Mouse (Mus musculus) hindbrain, embryonic 13.5 days (tissue): ENCODE results near the gene Bola2. TPM values are rescaled to one million over a fixed set of nuclear protein-coding genes. Genes with fewer than 3 reads are reported as not detected.
"Not testable (repeated sequence)": the region's sequence is repeated elsewhere in the genome, so short reads cannot be mapped to it uniquely, and the experiment has no call there.

Experiments
- ATAC-seq: fragments of 200-750 bp; cut with Nextera tagmentation; 2 replicates; pipeline ENCODE4 v1.8.0; 2017; ENCODE audit warnings: moderate TSS enrichment; ENCODE audit not compliant: low FRiP score
- H3K27ac ChIP-seq: fragments of 300-500 bp; sonication (generic); 2 replicates; pipeline ENCODE4 v1.5.1; 2015; ENCODE audit warnings: inconsistent platforms, mild to moderate bottlenecking, moderate library complexity
- H3K27me3 ChIP-seq: fragments of 300-500 bp; sonication (generic); 2 replicates; pipeline ENCODE4 v1.6.1; 2015; ENCODE audit warnings: mild to moderate bottlenecking, inconsistent platforms
- H3K36me3 ChIP-seq: fragments of 300-500 bp; sonication (generic); 2 replicates; pipeline ENCODE4 v1.6.1; 2015; ENCODE audit warnings: mild to moderate bottlenecking, inconsistent platforms
- H3K4me1 ChIP-seq: fragments of 300-500 bp; sonication (generic); replicated peaks from 2 replicates; pipeline ENCODE4 v1.6.1; 2015; ENCODE audit warnings: inconsistent platforms
- H3K4me2 ChIP-seq: fragments of 300-500 bp; sonication (generic); 2 replicates; pipeline ENCODE4 v1.6.1; 2015; ENCODE audit warnings: inconsistent platforms, mild to moderate bottlenecking, moderate library complexity
- H3K4me3 ChIP-seq: fragments of 300-500 bp; sonication (generic); 2 replicates; pipeline ENCODE4 v1.5.1; 2015; ENCODE audit warnings: mild to moderate bottlenecking, inconsistent platforms
- H3K9ac ChIP-seq: fragments of 300-500 bp; sonication (generic); 2 replicates; pipeline ENCODE4 v1.6.1; 2015; ENCODE audit warnings: mild to moderate bottlenecking, inconsistent platforms
- H3K9me3 ChIP-seq: fragments of 300-500 bp; sonication (generic); 2 replicates; pipeline ENCODE4 v1.6.1; 2016; ENCODE audit warnings: inconsistent platforms
- WGBS: fragments of 180-500 bp; shearing (Covaris S2); methylation state at CpG from one replicate; pipeline ENCODE4 v1.1.7; 2015; 5-methylcytosine and 5-hydroxymethylcytosine counted together
- polyA plus RNA-seq: library from polyadenylated mRNA; unstranded; fragments of >200 nt; fragmentation: Nextera tagmentation; extraction: Ambion mirVana; gene quantifications from 2 replicates; pipeline ENCODE4 v1.2.1, GENCODE M21; 2015

Bola2 gene
- polyA plus RNA-seq, 1 experiment from 2014 or later: 149 TPM

- no peaks in the 10 kb centered on the region for H3K27me3 ChIP-seq
- H3K4me1 ChIP-seq: no peaks in the 10 kb centered on the region
- no peak overlapping the region for H3K4me3 ChIP-seq
- H3K4me2 ChIP-seq: no peak overlapping the region
- H3K36me3 ChIP-seq: no peaks in the 10 kb centered on the region
- 84% methylated on average over 3 of the region's 3 CpGs for WGBS
- ATAC-seq: no peak
- H3K9ac ChIP-seq: no peak overlapping the region
- H3K27ac ChIP-seq: no peak overlapping the region
- peaks cover 5% of the 10 kb centered on the region; the same call in 1 of the 2 replicates for H3K9me3 ChIP-seq
These were observed 29.9 kb downstream of the Bola2 start for GRCm38 (mm10) chr7:126725077-126725476.

GRCm38 (mm10) chr7:126725667-126726066 is 30.5 kb downstream of the Bola2 start:
- Histone ChIP-seq H3K36me3 (no peaks in the 10 kb centered on the region), H3K9me3 (peaks cover 5% of the 10 kb centered on the region; the same call in 1 of the 2 replicates), H3K27ac (no peak overlapping the region), H3K4me2 (no peak overlapping the region), H3K9ac (no peak overlapping the region), H3K4me1 (no peaks in the 10 kb centered on the region), H3K27me3 (no peaks in the 10 kb centered on the region), H3K4me3 (no peak overlapping the region)
- no peak for ATAC-seq
- WGBS: 86% methylated on average over 5 of the region's 5 CpGs

GRCm38 (mm10) chr7:126730256-126730789 is 35.1 kb downstream of the Bola2 start:
- H3K4me1 ChIP-seq, H3K27ac ChIP-seq, H3K9ac ChIP-seq, H3K27me3 ChIP-seq, H3K9me3 ChIP-seq, H3K4me3 ChIP-seq, ATAC-seq, H3K4me2 ChIP-seq, H3K36me3 ChIP-seq: not testable (repeated sequence)
- WGBS: 85% methylated on average over 4 of the region's 4 CpGs

- H3K4me1 ChIP-seq: 0 out of 2 replicates have a peak, but pooled peaks cover 10% of the 10 kb centered on the region
- H3K27ac ChIP-seq: no peak overlapping the region
- no peaks in the 10 kb centered on the region for H3K36me3 ChIP-seq
- no peak overlapping the region for H3K4me2 ChIP-seq
- no peak for ATAC-seq
- H3K27me3 ChIP-seq: no peaks in the 10 kb centered on the region
- no peaks in the 10 kb centered on the region for H3K9me3 ChIP-seq
- no peak overlapping the region for H3K9ac ChIP-seq
- 83% methylated on average over 8 of the region's 8 CpGs for WGBS
- H3K4me3 ChIP-seq: no peak overlapping the region
These were observed 40.9 kb downstream of the Bola2 start for GRCm38 (mm10) chr7:126736122-126736521.

GRCm38 (mm10) chr7:126739551-126739950 is 44.4 kb downstream of the Bola2 start:
- H3K9me3 ChIP-seq: no peaks in the 10 kb centered on the region
- no peaks in the 10 kb centered on the region for H3K36me3 ChIP-seq
- H3K4me1 ChIP-seq: 0 out of 2 replicates have a peak, but pooled peaks cover 10% of the 10 kb centered on the region
- no peak overlapping the region for H3K27ac ChIP-seq
- H3K4me2 ChIP-seq: no peak overlapping the region
- H3K9ac ChIP-seq: no peak overlapping the region
- H3K27me3 ChIP-seq: no peaks in the 10 kb centered on the region
- WGBS: 84% methylated on average over 17 of the region's 17 CpGs
- ATAC-seq: no peak
- no peak overlapping the region for H3K4me3 ChIP-seq

GRCm38 (mm10) chr7:126740132-126740735 is 45.0 kb downstream of the Bola2 start:
- Histone ChIP-seq H3K4me2 (no peak overlapping the region), H3K27ac (no peak overlapping the region), H3K9me3 (no peaks in the 10 kb centered on the region), H3K4me1 (0 out of 2 replicates have a peak, but pooled peaks cover 10% of the 10 kb centered on the region), H3K36me3 (no peaks in the 10 kb centered on the region), H3K4me3 (no peak overlapping the region), H3K27me3 (no peaks in the 10 kb centered on the region), H3K9ac (no peak overlapping the region)
- WGBS: 69% methylated on average over 13 of the region's 13 CpGs
- no peak for ATAC-seq

GRCm38 (mm10) chr7:126740977-126741376 is 45.8 kb downstream of the Bola2 start:
- whole genome bisulfite sequencing: 92% methylated on average over 5 of the region's 5 CpGs
- ATAC-seq: no peak
- no peak overlapping the region for H3K9ac ChIP-seq
- H3K4me3 ChIP-seq: no peak overlapping the region
- no peaks in the 10 kb centered on the region for H3K27me3 ChIP-seq
- no peak overlapping the region for H3K4me2 ChIP-seq
- H3K9me3 ChIP-seq: no peaks in the 10 kb centered on the region
- no peaks in the 10 kb centered on the region for H3K36me3 ChIP-seq
- H3K4me1 ChIP-seq: 0 out of 2 replicates have a peak, but pooled peaks cover 10% of the 10 kb centered on the region
- no peak overlapping the region for H3K27ac ChIP-seq

GRCm38 (mm10) chr7:126741452-126741851 is 46.3 kb downstream of the Bola2 start:
- H3K4me3 ChIP-seq: no peak overlapping the region
- WGBS: 85% methylated on average over 5 of the region's 5 CpGs
- no peaks in the 10 kb centered on the region for H3K36me3 ChIP-seq
- no peak overlapping the region for H3K4me2 ChIP-seq
- no peak overlapping the region for H3K9ac ChIP-seq
- 0 out of 2 replicates have a peak, but pooled peaks cover 10% of the 10 kb centered on the region for H3K4me1 ChIP-seq
- no peak overlapping the region for H3K27ac ChIP-seq
- ATAC-seq: no peak
- H3K9me3 ChIP-seq: no peaks in the 10 kb centered on the region
- H3K27me3 ChIP-seq: no peaks in the 10 kb centered on the region

GRCm38 (mm10) chr7:126741964-126742482 is 46.8 kb downstream of the Bola2 start:
- H3K4me3 ChIP-seq: no peak overlapping the region
- H3K27me3 ChIP-seq: no peaks in the 10 kb centered on the region
- no peaks in the 10 kb centered on the region for H3K9me3 ChIP-seq
- no peak overlapping the region for H3K4me2 ChIP-seq
- no peak overlapping the region for H3K9ac ChIP-seq
- no peaks in the 10 kb centered on the region for H3K36me3 ChIP-seq
- WGBS: 93% methylated on average over 13 of the region's 13 CpGs
- 0 out of 2 replicates have a peak, but pooled peaks cover 10% of the 10 kb centered on the region for H3K4me1 ChIP-seq
- no peak for ATAC-seq
- no peak overlapping the region for H3K27ac ChIP-seq

- no peak overlapping the region for H3K9ac ChIP-seq
- WGBS: 93% methylated on average over 12 of the region's 12 CpGs
- ATAC-seq: no peak
These were observed 50.9 kb downstream of the Bola2 start for GRCm38 (mm10) chr7:126746066-126746465.

GRCm38 (mm10) chr7:126746798-126747197 is 51.6 kb downstream of the Bola2 start:
- Histone ChIP-seq H3K9ac (no peak overlapping the region), H3K4me2 (no peak overlapping the region), H3K4me3 (no peak overlapping the region), H3K9me3 (no peaks in the 10 kb centered on the region), H3K4me1 (no peaks in the 10 kb centered on the region), H3K27ac (no peak overlapping the region), H3K27me3 (no peaks in the 10 kb centered on the region), H3K36me3 (no peaks in the 10 kb centered on the region)
- no peak for ATAC-seq
- WGBS: 37% methylated on average over 6 of the region's 6 CpGs

More at GRCm38 (mm10) chr7:126746066-126746465, 50.9 kb downstream of the Bola2 start:
- Histone ChIP-seq H3K4me3 (no peak overlapping the region), H3K27ac (no peak overlapping the region), H3K27me3 (no peaks in the 10 kb centered on the region), H3K4me1 (no peaks in the 10 kb centered on the region), H3K36me3 (no peaks in the 10 kb centered on the region), H3K4me2 (no peak overlapping the region), H3K9me3 (no peaks in the 10 kb centered on the region)

GRCm38 (mm10) chr7:126748824-126749223 is 53.6 kb downstream of the Bola2 start:
- Histone ChIP-seq H3K9me3 (no peaks in the 10 kb centered on the region), H3K36me3 (no peaks in the 10 kb centered on the region), H3K4me3 (no peak overlapping the region), H3K27me3 (no peaks in the 10 kb centered on the region), H3K4me2 (no peak overlapping the region), H3K27ac (no peak overlapping the region), H3K4me1 (no peaks in the 10 kb centered on the region), H3K9ac (no peak overlapping the region)
- WGBS: 83% methylated on average over 7 of the region's 7 CpGs
- no peak for ATAC-seq
